Mouse (Mus musculus) heart, postnatal 14 days (tissue): Measurements from ENCODE around the gene Prkd2. TPM values are rescaled to one million over a fixed set of nuclear protein-coding genes. Genes with fewer than 3 reads are reported as not detected.
A peak's percentile ranks its signal among the peaks of the same experiment; 100 is the strongest.

Source experiments
- DNase-seq, 2 experiments: peaks; one replicate each; pipeline ENCODE4 v3.0.0; 2021 to 2022
- intact Hi-C: fragments of 180-260 bp; cut with DNase I; formaldehyde crosslinking; loops from one replicate; pipeline ENCODE4 v1.15.1; 2025
- long read RNA-seq, 2 experiments: library from polyadenylated mRNA; stranded (forward); transcript quantifications; one replicate each; pipeline ENCODE4 v2.0.0; 2021
- total RNA-seq, 2 experiments: library from RNA; stranded (reverse); gene quantifications; 2 replicates each; pipeline ENCODE4 v1.2.3; 2021

Prkd2 gene
- total RNA-seq, result 10 to 100 TPM; 35.3 to 35.9 TPM
- long read RNA-seq, experiment 1, transcript Prkd2-201 (18 exons, 3,628 nt), result major isoform, 12 of 24 reads
- long read RNA-seq, experiment 1, transcript Prkd2-202 (19 exons, 3,251 nt), result minor isoform, 7 of 24 reads
- long read RNA-seq, experiment 1, partial matches to known transcripts, result 3 of 24 reads
- long read RNA-seq, experiment 1, other reads (novel, unspliced or antisense), result 1 of 24 reads
- long read RNA-seq, experiment 2, transcript Prkd2-202 (19 exons, 3,251 nt), result minor isoform, 6 of 26 reads
- long read RNA-seq, experiment 2, transcript Prkd2-201 (18 exons, 3,628 nt), result major isoform, 12 of 26 reads
- long read RNA-seq, experiment 2, partial matches to known transcripts, result 3 of 26 reads
- long read RNA-seq, experiment 2, other reads (novel, unspliced or antisense), result 5 of 26 reads

- peak; percentile 91 to 95 for DNase-seq
- intact Hi-C loops, result no loop called here
Observed at GRCm38 (mm10) chr7:16842645-16843063, at the start of gene Prkd2. TSS of gene Prkd2 (plus strand) at chr7:16842902.

DNA sequence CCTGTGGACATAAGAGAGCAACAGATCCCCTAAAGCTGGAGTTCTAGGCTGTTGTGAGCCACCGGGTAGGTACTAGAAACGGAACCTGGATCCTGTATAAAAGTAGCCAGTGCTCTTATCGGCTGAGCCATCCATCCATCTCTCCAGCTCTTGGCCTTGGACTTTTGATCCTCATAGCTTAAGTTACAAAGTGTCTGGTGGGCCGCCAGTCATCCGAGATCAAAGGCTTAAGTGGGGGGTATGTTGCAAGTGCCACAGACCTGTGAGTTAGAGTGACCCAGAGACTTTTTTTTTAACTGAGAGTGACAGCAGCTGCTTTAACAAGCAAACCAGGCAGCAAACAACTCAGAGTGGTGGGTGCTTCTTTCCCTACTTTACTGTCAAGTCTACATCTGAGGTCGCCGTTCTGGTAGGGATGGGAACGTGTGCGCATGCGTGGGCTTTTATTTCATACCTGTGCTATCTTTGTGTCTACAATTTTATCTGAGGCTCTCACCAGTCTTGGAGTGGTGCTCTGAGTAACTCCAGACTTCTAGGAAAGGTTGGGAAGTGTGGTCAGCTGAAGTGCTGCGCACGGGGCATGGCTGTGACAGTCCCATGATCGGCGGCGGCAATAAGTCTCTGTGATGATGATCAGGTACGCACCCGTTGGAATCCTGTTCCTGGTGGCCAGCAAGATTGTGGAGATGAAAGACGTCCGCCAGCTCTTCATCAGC, 49.5 kb upstream of the Prkd2 start:
- DNase-seq, result no peak
- intact Hi-C loops, result loop anchor here (5.0 kb wide), 1 partner anchor 166 kb away; no protein-coding TSS in a partner anchor

GRCm38 (mm10) chr7:16794886-16795285, 47.8 kb upstream of the Prkd2 start:
- intact Hi-C loops, result loop anchor here (5.0 kb wide), 1 partner anchor 168 kb away; no protein-coding TSS in a partner anchor
- DNase-seq, result no peak

- intact Hi-C loops, result no loop called here
- DNase-seq, result no peak
Observed at GRCm38 (mm10) chr7:16804409-16805028, 38.2 kb upstream of the Prkd2 start.

DNA sequence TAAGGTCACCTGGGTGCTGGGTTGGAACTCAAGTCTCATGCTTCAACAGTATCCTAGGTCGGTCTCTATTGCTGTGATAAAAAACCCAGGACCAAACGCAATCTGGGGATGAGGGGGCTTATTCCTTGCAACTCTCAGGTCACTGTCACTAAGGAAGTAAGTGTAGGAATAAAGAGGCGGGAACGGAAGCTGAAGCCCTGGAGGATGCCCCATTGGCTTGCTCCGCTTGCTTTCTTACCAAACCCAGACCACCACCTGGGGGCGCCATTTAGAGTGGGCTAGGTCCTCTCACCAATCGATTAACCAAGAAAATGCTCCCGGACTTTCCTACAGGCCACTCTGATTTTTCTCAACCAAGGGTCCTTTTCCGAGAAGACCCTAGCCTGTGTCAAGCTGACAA, 34.8 kb upstream of the Prkd2 start:
- DNase-seq, result no peak
- intact Hi-C loops, result loop anchor here (2.0 kb wide), 1 partner anchor 61 kb away; no protein-coding TSS in a partner anchor

DNA sequence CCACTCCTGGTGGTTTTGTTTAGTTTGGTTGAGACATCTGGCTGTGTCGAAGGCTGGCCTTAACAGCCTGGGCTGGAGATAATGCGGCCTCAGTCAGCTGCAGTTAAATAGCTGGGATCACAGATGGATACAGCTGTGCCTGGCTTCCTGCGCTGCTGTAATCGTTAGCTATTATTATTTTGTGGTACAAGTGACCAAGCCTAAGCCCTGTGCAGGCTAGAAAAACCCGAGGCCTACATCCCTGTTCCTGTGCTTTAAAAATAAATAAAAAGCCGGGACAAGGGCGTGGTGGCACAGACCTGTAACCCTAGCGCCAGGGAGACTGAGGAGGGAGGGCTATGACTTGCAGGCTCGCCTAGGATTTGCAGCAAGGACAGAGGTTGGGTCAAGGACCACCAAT, 34.1 kb upstream of the Prkd2 start:
- intact Hi-C loops, result loop anchor here (2.0 kb wide), 1 partner anchor 62 kb away; no protein-coding TSS in a partner anchor
- DNase-seq, result no peak

GRCm38 (mm10) chr7:16809739-16810138, 33.0 kb upstream of the Prkd2 start:
- intact Hi-C loops, result loop anchor here (2.0 to 5.0 kb wide), 3 partner anchors 63 to 182 kb away; no protein-coding TSS in a partner anchor
- DNase-seq, result peak; percentile 71 to 80

- intact Hi-C loops, result loop anchor here (5.0 kb wide), 2 partner anchors 102 to 183 kb away; no protein-coding TSS in a partner anchor
- no peak for DNase-seq
Observed at GRCm38 (mm10) chr7:16810399-16810919, 32.2 kb upstream of the Prkd2 start.

- intact Hi-C loops, result loop anchor here (5.0 kb wide), 2 partner anchors 101 to 184 kb away; no protein-coding TSS in a partner anchor
- no peak for DNase-seq
Observed at GRCm38 (mm10) chr7:16810920-16811648, 31.6 kb upstream of the Prkd2 start.

DNA sequence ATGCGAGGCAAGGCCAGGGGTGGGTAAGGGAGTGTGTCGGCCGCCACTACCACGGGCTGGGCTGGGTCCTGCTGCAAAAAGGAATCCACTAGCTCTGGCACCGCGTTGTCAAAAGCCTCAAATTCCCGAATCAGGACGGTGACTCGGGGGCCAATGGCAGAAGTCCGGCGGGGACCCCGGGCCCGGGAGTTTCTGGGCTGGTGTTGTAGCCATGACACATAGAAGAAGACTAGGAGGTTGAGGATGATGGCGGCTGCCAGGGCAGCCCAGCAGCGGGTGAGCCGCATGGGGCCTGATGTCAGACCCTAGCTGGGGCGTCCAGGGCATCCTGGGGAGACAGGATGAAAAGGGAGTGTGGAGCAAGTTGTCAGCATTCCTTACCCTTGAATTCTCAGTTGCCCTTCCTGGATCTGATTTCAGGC, 31.0 kb upstream of the Prkd2 start:
- no peak for DNase-seq
- intact Hi-C loops, result loop anchor here (2.0 to 5.0 kb wide), 3 partner anchors 81 to 184 kb away; no protein-coding TSS in a partner anchor

- intact Hi-C loops, result loop anchor here (2.0 to 5.0 kb wide), 3 partner anchors 80 to 185 kb away; no protein-coding TSS in a partner anchor
Observed at GRCm38 (mm10) chr7:16812505-16812904, 30.2 kb upstream of the Prkd2 start.

DNA sequence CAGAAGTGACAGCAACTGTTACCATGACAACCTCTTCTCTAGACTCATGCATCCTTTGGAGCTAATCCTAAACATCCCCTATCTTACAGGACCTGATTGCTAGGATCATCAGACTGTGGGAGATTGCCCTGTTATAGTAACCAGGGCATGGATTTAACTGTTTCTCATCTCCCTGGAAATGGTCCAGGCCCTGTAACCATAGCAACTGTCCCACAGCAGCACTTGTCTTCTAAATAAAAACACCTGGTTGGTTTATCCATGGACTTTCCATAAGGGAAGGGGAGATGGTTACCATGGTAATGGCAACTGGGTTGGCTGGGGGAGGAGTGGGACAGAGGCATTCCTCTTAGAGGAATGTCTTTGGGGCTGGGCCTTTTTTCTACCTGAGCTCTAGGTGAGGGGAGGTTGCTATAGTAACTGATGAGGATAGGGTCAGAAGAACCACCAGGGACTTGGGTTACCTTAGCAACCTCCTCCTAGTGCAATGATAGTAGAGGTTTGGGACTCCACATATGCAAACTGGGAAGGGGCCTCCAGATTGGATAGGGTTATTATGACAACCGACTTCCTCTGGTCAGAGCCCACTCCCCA, 27.3 kb upstream of the Prkd2 start, which contains the start of gene Strn4:
Gene Strn4, plus strand, starts transcription at position 539 of the 591 bp plus-strand sequence.
- DNase-seq, result no peak
- intact Hi-C loops, result loop anchor here (5.0 kb wide), 1 partner anchor 107 kb away; the partner anchor contains the start of gene Calm3

More at GRCm38 (mm10) chr7:16812505-16812904, 30.2 kb upstream of the Prkd2 start:
- DNase-seq, result no peak

DNA sequence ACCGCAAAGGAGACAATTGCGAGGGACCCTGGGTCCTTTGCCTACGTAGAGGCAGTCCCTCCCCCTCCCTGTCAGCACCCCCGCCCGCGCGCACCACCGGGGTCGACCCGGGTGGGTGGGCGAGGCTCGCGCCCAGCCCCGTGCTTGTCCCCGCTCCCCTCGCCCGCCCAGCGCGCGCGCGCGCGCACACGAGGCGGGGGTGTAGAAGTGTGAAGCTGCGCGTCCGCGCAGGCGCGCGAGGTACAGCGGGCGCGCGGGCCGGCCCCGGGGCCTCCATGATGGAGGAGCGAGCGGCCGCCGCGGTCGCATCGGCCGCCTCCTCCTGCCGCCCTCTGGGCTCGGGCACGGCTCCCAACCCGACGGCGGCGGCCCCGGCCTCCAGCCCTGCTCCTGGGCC, 26.6 kb upstream of the Prkd2 start:
- intact Hi-C loops, result loop anchor here (5.0 kb wide), 1 partner anchor 106 kb away; the partner anchor contains the start of gene Calm3

DNA sequence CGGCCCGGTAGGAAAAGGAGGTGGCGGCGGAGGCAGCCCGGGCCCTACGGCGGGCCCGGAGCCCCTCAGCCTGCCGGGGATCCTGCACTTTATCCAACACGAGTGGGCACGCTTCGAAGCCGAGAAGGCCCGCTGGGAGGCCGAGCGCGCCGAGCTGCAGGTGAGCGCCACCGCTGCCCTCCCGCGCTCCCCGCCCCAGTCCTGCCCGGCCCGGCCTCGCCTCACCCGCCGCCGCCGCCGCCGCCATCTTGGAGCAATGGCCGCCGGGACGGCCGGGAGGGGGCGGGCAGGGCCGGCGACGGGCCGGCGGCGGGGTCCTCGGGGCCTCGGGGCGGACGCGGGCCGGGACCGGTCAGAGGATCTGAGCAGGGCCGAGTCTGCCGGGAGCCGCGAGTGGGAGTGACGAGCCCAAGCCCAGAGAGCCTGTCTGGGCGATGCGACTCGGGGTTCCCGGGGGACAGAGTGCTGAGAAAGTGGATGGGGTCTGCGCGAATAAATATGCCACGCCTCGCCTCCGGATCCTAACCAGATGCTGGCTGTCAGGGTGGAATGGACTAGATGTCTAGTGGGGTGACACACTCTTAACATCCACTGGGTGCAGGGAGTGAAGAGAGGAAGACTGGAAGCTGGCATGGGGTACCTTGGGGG, 26.1 kb upstream of the Prkd2 start, which contains the start of gene Fkrp:
Gene Fkrp, minus strand, starts transcription at position 258 of the 648 bp plus-strand sequence.
- DNase-seq, result peak; percentile 70 to 77
- intact Hi-C loops, result loop anchor here (5.0 kb wide), 1 partner anchor 106 kb away; the partner anchor contains the start of gene Calm3

More for the DNA sequence above, 26.6 kb upstream of the Prkd2 start:
- peak; percentile 84 to 89 for DNase-seq

- intact Hi-C loops, result loop anchor here (5.0 kb wide), 1 partner anchor 105 kb away; the partner anchor contains the start of gene Calm3
- DNase-seq, result no peak
Observed at GRCm38 (mm10) chr7:16817693-16818092, 25.0 kb upstream of the Prkd2 start.

- intact Hi-C loops, result loop anchor here (5.0 kb wide), 1 partner anchor 103 kb away; the partner anchor contains the start of gene Calm3
Observed at GRCm38 (mm10) chr7:16819794-16820193, 22.9 kb upstream of the Prkd2 start.

GRCm38 (mm10) chr7:16820271-16820763, 22.4 kb upstream of the Prkd2 start:
- DNase-seq, result no peak
- intact Hi-C loops, result no loop called here

More at GRCm38 (mm10) chr7:16819794-16820193, 22.9 kb upstream of the Prkd2 start:
- DNase-seq, result no peak

- DNase-seq, result no peak
- intact Hi-C loops, result no loop called here
Observed at GRCm38 (mm10) chr7:16821091-16821490, 21.6 kb upstream of the Prkd2 start.
